17 mouse cellular contexts compared by ENCODE assay signal in genomic region chr1:152791269-152791668, GRCm38 (mm10). TPM values are rescaled to one million over a fixed set of nuclear protein-coding genes. Genes with fewer than 3 reads are reported as not detected.
DNase-seq lines count a peak whose midpoint lies in the region; ATAC-seq and TF ChIP-seq lines count a peak whose summit lies in the region.
"Had no signal": no experiment of that assay in that cellular context is flagged by ENCODE, and none has a peak within 500 bp of the region (broad histone marks: within the 10 kb centered on the region; RNA-seq: fewer than 3 reads in every experiment).

No protein-coding gene starts in this region.

- no peak for TF ChIP-seq POLR2A in kidney, adult 2 months (IDR thresholded peaks at IDR 0.05; ENCODE audit: low read depth, low read length)

- H3K27ac ChIP-seq in heart, embryonic 10.5 days, result peak overlapping the region; percentile 80
- H3K27ac ChIP-seq in kidney, adult 2 months (ENCODE audit: insufficient read depth, low read depth, low read length), result no peak overlapping the region
- peak overlapping the region; percentile 11; the same call in 1 of the 2 replicates for H3K27ac ChIP-seq in intestine, postnatal 0 days (ENCODE audit: low read depth, low read length)
- H3K27ac ChIP-seq: hindbrain, embryonic 15.5 days; midbrain, embryonic 15.5 days; stomach, embryonic 15.5 days had no signal

- H3K4me3 ChIP-seq in heart, embryonic 10.5 days, result no peak overlapping the region
- H3K4me3 ChIP-seq in kidney, adult 2 months (ENCODE audit: insufficient read depth, low read depth, low read length), result no peak overlapping the region
- H3K4me3 ChIP-seq in intestine, postnatal 0 days (ENCODE audit: low read depth, low read length), result no peak overlapping the region
- H3K4me3 ChIP-seq: hindbrain, embryonic 15.5 days; midbrain, embryonic 15.5 days; stomach, embryonic 15.5 days had no signal

- no peaks in the 10 kb centered on the region for H3K9me3 ChIP-seq in heart, embryonic 10.5 days
- H3K9me3 ChIP-seq in intestine, postnatal 0 days (ENCODE audit: control insufficient read depth), result no peaks in the 10 kb centered on the region
- H3K9me3 ChIP-seq: hindbrain, embryonic 15.5 days; midbrain, embryonic 15.5 days; stomach, embryonic 15.5 days had no signal

- TF ChIP-seq CTCF in kidney, adult 2 months (conservative IDR thresholded peaks at IDR 0.05; ENCODE audit: insufficient read depth, insufficient read length, low read depth, low read length), result no peak
- TF ChIP-seq CTCF in intestine, postnatal 0 days (IDR thresholded peaks at IDR 0.05; ENCODE audit: low read depth), result peak; percentile 5; the same call in 1 of the 2 replicates

- H3K9ac ChIP-seq in intestine, postnatal 0 days (ENCODE audit: low read depth, low read length), result no peak overlapping the region
- H3K9ac ChIP-seq: hindbrain, embryonic 15.5 days; midbrain, embryonic 15.5 days; stomach, embryonic 15.5 days had no signal

- DNase-seq in heart, embryonic 10.5 days (ENCODE audit: low spot score), result peak; percentile 85
- DNase-seq in heart, postnatal 10 days, result no peak
- DNase-seq in kidney, postnatal 4 days, result peak; percentile 33 to 55
- no peak for DNase-seq in kidney, adult 2 months
- DNase-seq in Muller cell, postnatal 12 days (ENCODE audit: inconsistent ontology term), result peak; percentile 70
- DNase-seq in cerebellum, postnatal 10 days, result no peak
- DNase-seq in cerebellum, postnatal 25 days, result no peak
- DNase-seq: left cerebral cortex, postnatal 4 days; lung, adult 2 months; right cerebral cortex, postnatal 4 days had no signal

- peak; percentile 31 for ATAC-seq in intestine, postnatal 0 days
- ATAC-seq: midbrain, embryonic 15.5 days had no signal

- H3K27me3 ChIP-seq in heart, embryonic 10.5 days (ENCODE audit: insufficient read depth, poor library complexity, severe bottlenecking), result no peaks in the 10 kb centered on the region
- H3K27me3 ChIP-seq in kidney, adult 2 months (replicated peaks; ENCODE audit: control insufficient read depth, insufficient read depth, low read length), result no peaks in the 10 kb centered on the region
- no peaks in the 10 kb centered on the region for H3K27me3 ChIP-seq in intestine, postnatal 0 days (replicated peaks; ENCODE audit: control insufficient read depth, insufficient read depth, low read length)
- H3K27me3 ChIP-seq: hindbrain, embryonic 15.5 days; midbrain, embryonic 15.5 days; stomach, embryonic 15.5 days had no signal

- no peak overlapping the region; the same call in 1 of the 2 replicates for H3K4me2 ChIP-seq in intestine, postnatal 0 days (replicated peaks; ENCODE audit: low read depth)
- H3K4me2 ChIP-seq: hindbrain, embryonic 15.5 days; midbrain, embryonic 15.5 days; stomach, embryonic 15.5 days had no signal

- 18% methylated on average over 4 of the region's 4 CpGs for WGBS in heart, embryonic 10.5 days
- 46% methylated on average over 4 of the region's 4 CpGs for WGBS in kidney, adult 2 months
- 38% methylated on average over 4 of the region's 4 CpGs for WGBS in intestine, postnatal 0 days

- H3K4me1 ChIP-seq in heart, embryonic 10.5 days, result peaks cover 39% of the 10 kb centered on the region
- H3K4me1 ChIP-seq in kidney, adult 2 months (ENCODE audit: control insufficient read depth, insufficient read depth, low read length), result no peaks in the 10 kb centered on the region
- H3K4me1 ChIP-seq in intestine, postnatal 0 days (replicated peaks; ENCODE audit: control insufficient read depth, insufficient read depth, low read length), result 0 out of 2 replicates have a peak, but pooled peaks cover 7% of the 10 kb centered on the region
- H3K4me1 ChIP-seq: midbrain, embryonic 15.5 days had no signal

- no peaks in the 10 kb centered on the region for H3K36me3 ChIP-seq in heart, embryonic 10.5 days
- H3K36me3 ChIP-seq in kidney, adult 2 months (ENCODE audit: control insufficient read depth, insufficient read depth, low read length), result no peaks in the 10 kb centered on the region
- H3K36me3 ChIP-seq in intestine, postnatal 0 days (ENCODE audit: control insufficient read depth, insufficient read depth), result no peaks in the 10 kb centered on the region
- H3K36me3 ChIP-seq: hindbrain, embryonic 15.5 days; midbrain, embryonic 15.5 days; stomach, embryonic 15.5 days had no signal

- intact Hi-C loops in heart, postnatal 10 days (cut with DNase I), result loop anchor here (2.0 to 10.0 kb wide), 3 partner anchors 36 to 604 kb away; no protein-coding TSS in a partner anchor

RNA-seq across cellular contexts. Expression of gene Ncf2, which starts 8.7 kb away (rescaled TPM):
- polyA plus RNA-seq in heart, embryonic 10.5 days (2016; fragmentation: Nextera tagmentation; extraction: Ambion mirVana), result 2.0 and 3.5 TPM in 2 replicates
- 1 to 10 TPM; 2.8 to 2.9 TPM for total RNA-seq in heart, postnatal 10 days (2021)
- polyA plus RNA-seq in kidney, adult 2 months (2012; rRNA removed), result 2.6 and 4.2 TPM in 2 replicates
- polyA plus RNA-seq in intestine, postnatal 0 days (2015; fragmentation: Nextera tagmentation; extraction: Ambion mirVana), result 9.1 and 9.7 TPM in 2 replicates

RNA-seq across cellular contexts. Expression of gene Arpc5, which starts 24.9 kb away (rescaled TPM):
- polyA plus RNA-seq in heart, embryonic 10.5 days (2016; fragmentation: Nextera tagmentation; extraction: Ambion mirVana), result 238 and 256 TPM in 2 replicates
- 10 to 100 TPM; 81.2 to 86.1 TPM for total RNA-seq in heart, postnatal 10 days (2021)
- polyA plus RNA-seq in kidney, adult 2 months (2012; rRNA removed), result 67.4 and 67.5 TPM in 2 replicates
- polyA plus RNA-seq in intestine, postnatal 0 days (2015; fragmentation: Nextera tagmentation; extraction: Ambion mirVana), result 460 and 468 TPM in 2 replicates

RNA-seq across cellular contexts. Expression of gene Rgl1, which starts 25.1 kb away (rescaled TPM):
- polyA plus RNA-seq in heart, embryonic 10.5 days (2016; fragmentation: Nextera tagmentation; extraction: Ambion mirVana), result 51.2 and 58.3 TPM in 2 replicates
- total RNA-seq in heart, postnatal 10 days (2021), result 10 to 100 TPM; 59.3 to 72.0 TPM
- polyA plus RNA-seq in kidney, adult 2 months (2012; rRNA removed), result 68.4 and 73.2 TPM in 2 replicates
- polyA plus RNA-seq in intestine, postnatal 0 days (2015; fragmentation: Nextera tagmentation; extraction: Ambion mirVana), result 39.4 and 43.5 TPM in 2 replicates

RNA-seq across cellular contexts. Expression of gene Apobec4, which starts 40.9 kb away (rescaled TPM):
- not detected in 2 replicates for polyA plus RNA-seq in heart, embryonic 10.5 days (2016; fragmentation: Nextera tagmentation; extraction: Ambion mirVana)
- total RNA-seq in heart, postnatal 10 days (2021), result not detected
- not detected in 2 replicates for polyA plus RNA-seq in kidney, adult 2 months (2012; rRNA removed)
- polyA plus RNA-seq in intestine, postnatal 0 days (2015; fragmentation: Nextera tagmentation; extraction: Ambion mirVana), result not detected in 2 replicates
- total RNA-seq: gastrocnemius, adult 18-20 months; layer of hippocampus, adult 18-20 months; left cerebral cortex, postnatal 4 days had no signal
- polyA plus RNA-seq: cortical plate, adult 2 months; hindbrain, embryonic 15.5 days; midbrain, embryonic 15.5 days had no signal

Comparison
In these comparisons a context has a peak if more than half of its experiments do, and no peak if none do; other contexts are left out.
1. DNase-seq: peak in heart, embryonic 10.5 days (single experiment), kidney, postnatal 4 days (2 of 2) and Muller cell, postnatal 12 days (single experiment); none in heart, postnatal 10 days (0 of 2), kidney, adult 2 months (single experiment), cerebellum, postnatal 10 days (0 of 2) and cerebellum, postnatal 25 days (0 of 2).